Mouse (Mus musculus) forebrain, embryonic 12.5 days (tissue): ENCODE measurements around the gene Gsto2. TPM values are rescaled to one million over a fixed set of nuclear protein-coding genes. Genes with fewer than 3 reads are reported as not detected.

Experiments used
- microRNA-seq: library from miRNA; unstranded; fragments of <30 nt; microRNA quantifications from one replicate; pipeline ENCODE4, GENCODE M21; 2017
- polyA plus RNA-seq: library from polyadenylated mRNA; unstranded; fragments of >200 nt; fragmentation: Nextera tagmentation; extraction: Ambion mirVana; gene quantifications from 2 replicates; pipeline ENCODE4 v1.2.1, GENCODE M21; 2016

The Gsto2 gene
- polyA plus RNA-seq, 1 experiment from 2014 or later = 0.95 TPM

Small RNA genes within 50 kb of the gene (microRNA-seq; reads per million reads assigned to microRNA genes)
- gene Gm22240 = 0.73 reads per million

Other genes with a start within 250 kb of the Gsto2 start
- 0.92 and 1.1 TPM in 2 replicates for gene Col17a1, start 173.4 kb upstream of the Gsto2 start, polyA plus RNA-seq
- gene Sfr1, start 133.9 kb upstream of the Gsto2 start, polyA plus RNA-seq = 297 and 314 TPM in 2 replicates
- 61.8 and 62.7 TPM in 2 replicates for gene Gsto1, start 10.6 kb upstream of the Gsto2 start, polyA plus RNA-seq
- 0.22 and 0.37 TPM in 2 replicates for gene Cfap43, start 53.8 kb downstream of the Gsto2 start, polyA plus RNA-seq
- gene Itprip, start 53.8 kb downstream of the Gsto2 start, polyA plus RNA-seq = 17.9 and 19.8 TPM in 2 replicates
- gene Cfap58, start 72.1 kb downstream of the Gsto2 start, polyA plus RNA-seq = 0.09 and 0.10 TPM in 2 replicates